Mouse (Mus musculus): ENCODE data around the gene Zfand3. TPM values are rescaled to one million over a fixed set of nuclear protein-coding genes. Genes with fewer than 3 reads are reported as not detected.
A peak's percentile ranks its signal among the peaks of the same experiment; 100 is the strongest.

The Zfand3 gene
- total RNA-seq, 2 experiments from 2014 or later: 134 to 142 TPM

DNA sequence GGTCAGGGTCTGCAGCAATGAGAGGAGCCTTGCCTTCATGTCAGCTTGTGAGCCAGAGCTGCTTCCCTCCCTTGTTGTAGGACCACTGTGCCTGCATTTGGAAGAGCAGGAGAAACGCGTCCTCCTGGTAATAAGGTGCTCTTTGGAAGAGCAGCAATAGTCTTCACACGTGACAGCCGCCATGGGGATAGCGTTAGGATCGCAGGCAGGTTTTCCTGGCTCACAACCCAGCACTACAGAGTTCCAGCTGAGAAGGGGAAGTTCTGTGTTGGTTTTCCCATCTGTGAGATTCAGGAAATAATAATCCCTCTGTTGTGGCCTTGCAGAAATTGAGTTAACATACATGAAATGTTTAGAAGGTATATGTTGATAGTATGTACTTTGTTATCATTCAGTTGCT, 179.0 kb downstream of the Zfand3 start:
- intact Hi-C loops (cut with DNase I): no loop called here
- DNase-seq: no peak

DNA sequence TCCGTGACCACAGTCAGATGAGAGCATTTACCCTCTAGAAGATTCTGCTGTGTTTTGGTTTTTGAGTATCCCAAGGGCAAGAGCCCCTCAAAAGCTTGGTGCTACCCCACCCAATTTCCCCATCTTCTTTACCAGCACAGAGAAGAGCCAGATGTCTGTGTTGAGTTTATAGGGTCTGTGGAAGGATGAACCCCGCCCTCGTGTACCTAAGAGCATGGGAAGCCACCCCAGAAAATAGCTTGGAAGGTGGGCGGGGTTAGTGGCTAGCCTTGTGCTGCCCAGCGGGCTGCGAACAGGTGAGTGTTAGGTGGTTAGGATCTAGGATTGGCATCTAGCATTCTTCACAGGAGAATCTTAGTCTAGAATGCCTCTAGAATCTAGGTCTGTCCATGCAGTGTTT, 182.6 kb downstream of the Zfand3 start:
- no peak for DNase-seq
- intact Hi-C loops (cut with DNase I): no loop called here

DNA sequence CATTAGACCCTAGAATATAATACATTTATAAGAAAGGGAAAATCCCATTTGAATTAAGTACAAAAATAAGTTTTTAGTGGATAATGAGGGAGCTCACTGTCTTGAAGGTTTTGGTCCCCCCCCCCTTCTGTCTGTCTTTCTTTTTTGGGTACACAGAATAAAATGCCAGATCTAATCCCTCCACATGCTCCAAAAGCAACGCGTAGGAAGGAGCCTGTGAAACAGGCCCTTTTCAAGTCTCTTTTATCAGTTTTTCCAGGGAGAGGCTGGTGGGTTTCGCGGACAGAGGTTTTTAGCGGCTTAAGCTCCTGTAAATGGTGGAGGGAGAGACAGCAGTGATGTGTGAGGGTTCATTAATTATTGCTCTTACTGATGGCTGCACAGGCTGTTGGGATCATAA, 183.0 kb downstream of the Zfand3 start:
- intact Hi-C loops (cut with DNase I): no loop called here
- DNase-seq: no peak

DNA sequence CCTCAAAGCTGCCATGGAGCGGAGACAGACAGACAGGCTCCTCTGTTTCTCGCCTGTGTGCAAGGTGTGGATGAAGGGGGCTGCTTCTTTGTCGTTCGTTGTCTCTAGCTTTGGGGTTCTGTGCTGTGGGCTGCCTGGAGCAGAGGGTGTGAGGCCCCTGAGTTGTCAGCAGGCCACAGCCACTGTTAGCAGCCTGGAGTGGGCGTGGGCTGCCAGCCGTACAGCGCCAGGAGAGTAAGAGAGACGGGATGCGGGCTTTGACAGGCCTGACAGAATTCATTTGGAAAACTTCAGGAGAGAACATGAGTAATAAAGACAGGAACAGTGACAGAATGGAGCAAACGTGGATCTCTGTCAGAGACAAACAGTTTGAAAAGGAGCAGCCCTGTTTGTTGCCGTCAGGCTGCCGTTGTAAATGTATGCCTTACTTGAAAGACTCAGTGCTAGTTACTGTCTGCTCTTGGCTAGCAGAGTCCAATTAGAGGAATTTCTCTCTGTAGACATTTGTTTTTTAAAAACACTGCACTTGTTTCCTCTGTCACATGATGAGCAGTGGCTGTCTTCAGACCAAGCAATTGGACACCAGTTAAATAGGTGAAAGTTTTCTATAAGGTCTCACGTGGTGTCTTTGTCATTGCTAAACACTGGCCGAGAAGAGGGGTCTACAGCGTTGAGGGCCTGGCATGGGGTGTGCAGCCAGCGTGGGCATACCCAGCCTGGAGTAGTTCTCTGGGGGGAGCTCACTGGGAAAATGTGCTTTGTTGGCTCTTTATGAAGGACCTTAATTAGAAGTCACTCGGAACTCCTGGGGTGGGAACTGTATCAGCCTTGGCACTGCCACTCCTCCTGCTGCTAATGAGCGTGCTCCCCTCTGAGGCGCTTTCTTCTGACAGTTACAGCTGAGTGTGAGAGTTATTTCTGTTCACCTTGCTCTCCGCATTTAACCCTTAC, 183.8 kb downstream of the Zfand3 start:
- intact Hi-C loops (cut with DNase I): loop anchor here (2.0 kb wide), 1 partner anchor 32 kb away; no protein-coding TSS in a partner anchor
- peak in 1 of 2 experiments; percentile 46 for DNase-seq

DNA sequence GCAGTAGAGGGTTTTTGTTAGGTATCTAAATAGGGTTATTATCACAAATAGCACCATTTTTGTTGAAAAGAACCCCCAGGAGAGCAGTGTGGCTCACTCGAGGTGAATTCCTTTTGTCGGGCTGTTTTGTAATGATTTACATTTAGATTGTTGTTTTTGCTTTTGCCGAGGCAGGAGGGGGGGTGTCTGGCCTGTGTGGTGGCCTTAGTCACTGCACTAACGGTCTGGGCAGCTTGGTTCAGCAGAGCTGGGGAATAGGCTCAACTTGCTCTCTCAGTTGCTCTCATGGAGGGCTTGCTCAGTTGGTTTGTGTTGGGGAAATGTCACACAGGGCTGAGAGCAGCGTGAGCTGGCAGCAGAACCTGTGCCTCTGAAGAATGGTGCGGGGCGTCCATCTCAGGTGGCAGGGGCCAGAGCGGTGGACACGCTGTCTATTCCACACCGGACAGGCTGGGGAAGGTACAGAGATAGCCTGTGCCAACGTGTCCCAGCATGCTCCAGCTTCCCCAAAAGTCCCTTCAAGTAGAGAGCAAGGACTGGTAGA, 186.6 kb downstream of the Zfand3 start:
- intact Hi-C loops (cut with DNase I): no loop called here
- DNase-seq: no peak

DNA sequence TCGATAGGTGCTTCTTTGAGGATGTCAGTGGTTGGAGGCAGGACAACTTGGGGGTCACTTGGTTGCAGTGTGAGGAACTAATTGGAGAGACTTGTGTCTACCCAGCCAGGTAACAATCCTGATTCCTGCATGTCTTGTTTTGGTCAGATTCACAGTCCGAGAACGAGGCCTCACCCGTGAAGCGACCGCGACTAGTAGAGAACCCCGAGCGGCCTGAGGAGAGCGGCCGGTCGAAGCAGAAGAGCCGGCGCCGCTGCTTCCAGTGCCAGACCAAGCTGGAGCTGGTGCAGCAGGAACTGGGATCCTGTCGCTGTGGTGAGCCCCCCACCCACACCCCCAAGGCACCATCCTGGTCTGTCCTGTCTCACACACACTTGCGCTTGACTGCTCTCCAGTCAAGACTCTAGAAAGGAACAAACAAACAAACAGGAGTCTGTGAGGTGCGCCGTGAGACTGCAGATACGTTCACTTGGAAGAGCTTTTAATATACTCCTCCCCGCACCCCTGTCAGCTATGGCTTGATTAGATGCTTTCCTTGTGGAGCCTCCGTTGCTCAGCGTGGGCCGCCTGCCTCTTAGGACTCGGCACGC, 188.0 kb downstream of the Zfand3 start:
- DNase-seq: no peak

DNA sequence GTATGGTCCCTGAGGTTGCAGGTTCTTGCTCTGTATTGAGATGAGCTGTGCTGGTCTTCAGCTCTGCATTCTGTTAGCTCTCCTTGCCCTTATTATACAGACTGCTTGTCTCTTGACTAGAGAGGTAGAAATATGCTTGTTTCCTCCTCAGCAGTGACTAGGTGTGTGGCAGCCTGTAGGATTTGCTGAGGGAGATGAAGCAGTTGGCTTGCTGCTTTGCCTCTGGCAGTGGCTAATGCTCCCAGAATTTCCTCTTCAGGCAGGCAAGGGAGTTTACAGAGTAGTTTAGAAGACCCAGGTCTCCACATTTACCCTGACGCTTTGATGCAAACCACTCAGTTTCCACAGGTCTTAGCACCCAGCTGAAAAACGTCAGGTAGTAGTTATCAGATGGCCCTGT, 189.1 kb downstream of the Zfand3 start:
- no peak for DNase-seq
- intact Hi-C loops (cut with DNase I): loop anchor here (2.0 kb wide), 1 partner anchor 79 kb away; no protein-coding TSS in a partner anchor

More for the DNA sequence above, 188.0 kb downstream of the Zfand3 start:
- intact Hi-C loops (cut with DNase I): no loop called here

DNA sequence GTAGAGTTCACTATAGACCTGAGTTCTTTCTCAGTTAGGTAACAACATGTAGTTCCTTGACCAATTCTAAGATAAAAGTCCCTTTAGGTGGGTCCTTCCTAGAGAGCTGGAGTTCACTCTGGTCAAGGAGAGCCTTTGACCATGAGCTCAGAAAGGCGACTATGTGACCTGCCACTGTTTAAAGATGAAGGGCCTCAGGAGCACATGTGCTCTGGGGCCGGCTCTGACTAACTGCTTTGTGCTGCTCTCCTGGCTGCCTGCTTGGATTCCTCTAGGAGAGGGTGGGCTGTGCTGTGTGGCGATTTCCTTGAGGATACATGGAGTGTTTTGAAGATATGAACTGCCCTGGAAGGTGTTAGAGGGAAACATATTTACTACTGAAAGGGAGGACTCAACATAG, 189.6 kb downstream of the Zfand3 start:
- intact Hi-C loops (cut with DNase I): loop anchor here (2.0 kb wide), 1 partner anchor 79 kb away; no protein-coding TSS in a partner anchor
- peak in 1 of 2 experiments; percentile 1 for DNase-seq

DNA sequence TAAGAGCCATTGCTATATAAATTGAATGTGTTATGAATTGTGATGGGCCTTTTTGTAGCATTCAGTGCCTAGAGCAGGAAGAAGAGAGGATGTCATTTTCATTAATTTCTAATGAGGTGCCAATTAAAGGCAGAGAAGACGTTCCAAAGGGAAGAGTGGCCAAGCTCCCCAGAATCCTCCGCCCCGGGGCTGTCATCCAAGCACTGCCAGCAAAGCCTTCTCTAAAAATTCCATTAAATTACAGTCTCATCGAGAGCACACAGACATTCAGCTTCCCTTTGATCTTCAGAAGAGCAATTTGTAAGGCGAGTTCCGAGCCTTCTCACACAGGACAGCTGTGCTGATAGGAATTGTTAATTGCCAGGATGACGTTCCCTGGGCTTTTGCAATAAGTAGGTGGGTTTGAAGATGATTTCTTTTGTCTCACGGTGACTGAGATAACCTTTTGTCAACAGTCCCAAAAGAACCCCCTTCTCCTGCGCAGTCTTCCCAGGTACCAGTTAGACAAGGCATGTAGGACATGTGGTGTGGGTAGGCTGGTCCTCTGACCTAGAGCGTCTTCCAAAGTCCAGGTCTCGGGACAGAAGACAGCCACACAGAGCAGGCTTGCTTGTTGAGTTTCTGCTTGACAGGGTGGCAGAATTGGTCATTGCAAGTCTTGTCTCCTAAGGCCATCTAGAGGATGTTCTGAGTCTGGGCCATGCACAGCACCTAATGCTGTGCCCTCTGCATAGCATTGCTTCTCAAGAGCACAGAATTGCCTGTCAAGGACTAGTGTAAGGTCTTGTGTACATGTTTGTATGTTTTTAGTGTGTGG, 190.3 kb downstream of the Zfand3 start:
- DNase-seq: peak in 1 of 2 experiments; percentile 6

DNA sequence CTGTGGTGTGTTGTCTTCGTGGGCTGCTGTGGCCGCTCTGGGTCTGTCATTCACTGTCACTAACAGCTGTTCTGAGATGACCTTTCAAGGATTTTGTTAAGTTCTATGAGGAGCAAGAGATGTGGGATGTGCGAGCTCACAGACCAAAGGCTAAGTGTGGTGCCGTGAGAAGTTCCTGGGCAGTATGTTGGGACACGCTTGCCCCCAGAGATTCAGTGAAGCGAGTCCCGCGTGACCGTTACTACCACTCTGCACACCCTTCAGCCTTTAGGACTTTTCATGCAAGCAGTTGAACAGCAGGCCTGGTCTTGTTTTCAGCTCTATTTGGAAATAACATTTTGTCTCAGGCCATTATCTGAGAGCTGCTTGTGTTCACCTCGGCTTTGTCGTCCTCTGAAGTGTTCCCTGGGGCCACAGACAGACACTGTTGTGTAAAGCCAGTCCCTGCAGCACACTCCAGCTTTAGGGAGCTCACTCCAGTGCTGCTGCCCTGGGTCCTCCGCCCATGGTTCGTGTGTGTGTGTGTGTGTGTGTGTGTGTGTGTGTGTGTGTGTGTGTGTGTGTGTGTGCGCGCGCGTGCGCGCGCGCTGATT, 191.2 kb downstream of the Zfand3 start:
- DNase-seq: peak in 1 of 2 experiments; percentile 12
- intact Hi-C loops (cut with DNase I): loop anchor here (2.0 to 5.0 kb wide), 3 partner anchors 81 to 308 kb away; no protein-coding TSS in a partner anchor

More for the DNA sequence above, 190.3 kb downstream of the Zfand3 start:
- intact Hi-C loops (cut with DNase I): loop anchor here (2.0 to 5.0 kb wide), 3 partner anchors 80 to 308 kb away; no protein-coding TSS in a partner anchor

DNA sequence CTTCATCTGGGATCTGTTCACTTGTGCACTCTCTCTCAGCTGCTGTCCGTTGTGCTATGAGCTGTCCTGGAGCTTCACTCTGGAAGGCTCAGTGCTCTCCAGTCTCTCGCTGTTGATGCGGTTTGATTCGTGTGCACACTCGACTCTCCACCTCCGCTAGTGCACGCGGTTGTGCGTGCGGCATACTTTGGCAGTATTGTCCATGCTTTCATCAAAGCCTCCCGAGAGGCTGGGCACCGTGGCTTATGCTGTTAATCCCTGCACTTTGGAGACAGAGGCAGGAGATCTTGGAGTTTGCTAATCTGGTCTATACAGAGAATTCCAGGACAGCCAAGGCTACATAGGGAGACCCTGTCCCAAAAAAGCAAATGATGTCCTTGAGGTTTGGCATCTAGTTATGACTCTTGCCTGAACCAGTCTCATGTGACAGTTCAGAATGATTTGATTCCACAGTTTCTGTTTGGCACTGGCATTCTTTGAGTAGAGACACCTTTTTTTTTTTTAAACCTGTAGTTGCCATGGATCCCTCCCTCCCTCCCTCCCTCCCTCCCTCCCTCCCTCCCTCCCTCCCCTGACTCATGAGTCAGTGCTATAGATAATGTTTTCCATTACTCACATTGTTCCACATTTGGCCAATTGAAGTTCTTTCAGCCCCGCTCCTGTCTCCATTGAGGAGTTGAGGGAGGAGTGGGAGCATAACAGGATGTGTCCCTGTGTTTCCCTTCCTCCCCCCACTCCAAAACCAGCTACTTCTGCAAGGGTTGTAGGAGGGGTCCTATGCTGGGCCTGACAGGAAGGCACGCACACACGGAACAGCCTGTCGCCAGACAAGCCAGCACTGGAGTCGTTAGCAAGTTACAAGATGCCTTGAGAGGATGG, 192.1 kb downstream of the Zfand3 start:
- peak; percentile 13 to 46 for DNase-seq
- intact Hi-C loops (cut with DNase I): loop anchor here (5.0 kb wide), 2 partner anchors 219 to 309 kb away; no protein-coding TSS in a partner anchor

DNA sequence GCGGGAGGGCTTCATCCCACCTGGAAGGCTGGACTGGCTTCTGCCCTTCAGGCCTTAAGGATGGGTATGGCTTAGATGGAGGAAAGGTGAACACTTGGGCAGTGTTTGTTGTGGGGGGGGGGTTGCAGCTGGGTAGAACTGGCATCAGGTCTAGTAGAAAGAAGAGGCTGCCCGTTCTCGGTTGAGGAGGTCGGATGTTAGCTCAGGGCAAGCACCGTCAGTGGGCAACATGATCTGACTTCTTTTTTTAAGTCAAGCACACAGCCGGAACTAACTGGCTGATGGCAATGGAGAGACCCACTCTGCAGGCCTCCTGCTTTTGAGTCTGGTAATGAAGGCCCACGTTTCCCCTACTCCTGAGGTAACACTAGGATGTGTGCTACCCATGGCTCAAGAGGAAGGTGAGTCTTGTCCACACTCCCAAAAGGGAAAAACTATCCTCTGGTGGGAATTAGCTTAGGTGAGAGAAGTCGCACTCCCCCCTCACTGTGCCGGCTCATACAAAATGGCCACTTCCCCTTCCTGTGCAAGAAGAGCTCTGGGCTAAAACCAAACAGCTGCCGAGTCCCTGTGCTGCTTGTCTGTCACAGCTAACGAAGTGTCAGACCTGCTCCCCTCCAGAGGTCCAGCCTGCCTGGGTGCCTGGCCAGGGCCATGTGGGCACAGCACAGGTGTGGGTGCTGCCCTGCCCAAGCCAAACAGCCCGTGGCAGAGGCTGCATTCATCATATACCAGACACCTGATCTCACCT, 192.9 kb downstream of the Zfand3 start:
- no peak for DNase-seq
- intact Hi-C loops (cut with DNase I): loop anchor here (5.0 kb wide), 2 partner anchors 220 to 310 kb away; no protein-coding TSS in a partner anchor

DNA sequence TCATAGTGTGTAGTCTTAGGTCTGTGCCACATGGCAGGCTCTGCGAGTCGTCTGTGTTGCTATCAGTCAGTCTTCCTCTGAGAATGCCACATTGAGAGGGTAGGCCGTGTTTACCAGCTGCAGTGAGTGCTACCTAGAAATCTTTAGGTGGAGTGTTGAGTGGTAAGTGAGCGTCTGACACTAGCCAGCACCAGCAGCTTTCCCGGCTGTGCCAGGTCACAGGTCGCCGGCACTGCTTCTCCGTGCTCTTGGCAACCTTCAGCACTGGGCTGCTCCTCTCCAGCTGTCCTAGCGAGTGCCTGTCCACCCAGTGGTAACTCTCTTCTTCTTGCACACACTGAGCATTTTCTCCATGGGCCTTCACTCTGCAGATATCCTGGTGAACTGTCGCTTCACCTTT, 193.9 kb downstream of the Zfand3 start:
- DNase-seq: no peak
- intact Hi-C loops (cut with DNase I): loop anchor here (5.0 kb wide), 2 partner anchors 221 to 311 kb away; no protein-coding TSS in a partner anchor

DNA sequence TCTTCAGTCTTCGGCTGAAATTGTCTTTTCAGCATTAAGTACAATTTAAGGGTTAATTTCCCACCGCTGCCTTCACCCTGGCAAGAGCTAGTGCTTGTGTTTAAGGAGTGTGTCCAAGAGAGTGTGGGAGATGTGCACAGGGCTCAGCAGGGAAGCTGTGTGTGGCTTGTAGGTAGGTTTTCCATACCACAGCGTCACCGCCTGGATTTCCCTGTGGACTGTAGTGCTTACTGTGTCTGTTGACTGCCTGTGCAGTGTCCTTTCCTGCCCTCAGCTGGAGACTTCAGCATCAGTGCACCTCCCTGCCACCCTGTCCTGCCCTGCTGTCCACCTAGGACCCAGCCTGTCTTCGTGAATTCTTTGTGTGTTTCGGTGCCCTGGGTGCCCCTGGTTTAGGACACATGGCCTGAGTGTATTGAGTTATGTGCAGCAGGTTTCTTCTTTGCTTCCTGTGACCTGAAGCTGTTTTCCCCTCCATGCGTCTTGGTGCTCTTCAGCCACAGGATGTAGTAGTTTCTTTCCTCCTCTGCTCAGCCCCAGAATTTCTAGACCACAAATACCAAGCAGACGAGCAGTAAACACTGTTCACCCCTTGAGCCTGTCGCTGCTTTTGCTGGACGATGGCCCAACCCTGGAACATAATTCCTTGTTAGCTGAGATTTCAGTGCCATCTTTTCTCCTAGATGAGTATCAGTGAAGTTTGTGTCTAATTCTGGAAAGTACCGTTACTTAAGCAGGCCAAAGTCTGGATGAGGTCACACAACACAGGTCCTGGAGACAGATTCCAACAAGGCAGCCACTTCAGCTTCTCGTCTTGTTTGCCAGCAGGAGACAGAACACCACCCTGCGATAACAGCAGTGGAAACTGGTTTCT, 195.1 kb downstream of the Zfand3 start:
- no peak for DNase-seq
- intact Hi-C loops (cut with DNase I): loop anchor here (5.0 kb wide), 2 partner anchors 222 to 312 kb away; no protein-coding TSS in a partner anchor

DNA sequence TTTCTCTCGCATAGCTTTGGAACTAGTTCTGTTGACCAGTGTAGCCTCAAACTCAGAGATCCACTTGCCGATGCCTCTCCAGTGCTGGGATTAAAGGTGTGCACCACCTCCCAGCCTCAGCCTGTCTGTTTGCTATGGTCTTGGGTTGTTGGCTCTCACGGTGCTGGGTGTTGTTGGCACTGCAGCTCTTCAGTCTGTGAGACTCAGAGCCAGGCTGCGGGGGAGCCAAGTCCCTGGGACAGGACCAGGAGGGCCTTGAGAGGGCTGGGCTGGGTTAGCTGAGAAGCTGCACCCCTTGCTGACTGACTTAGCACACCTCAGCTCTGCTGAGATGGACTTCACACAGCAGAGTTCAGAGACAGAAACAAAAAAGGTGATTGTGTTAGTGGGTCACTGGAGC, 195.8 kb downstream of the Zfand3 start:
- intact Hi-C loops (cut with DNase I): no loop called here

DNA sequence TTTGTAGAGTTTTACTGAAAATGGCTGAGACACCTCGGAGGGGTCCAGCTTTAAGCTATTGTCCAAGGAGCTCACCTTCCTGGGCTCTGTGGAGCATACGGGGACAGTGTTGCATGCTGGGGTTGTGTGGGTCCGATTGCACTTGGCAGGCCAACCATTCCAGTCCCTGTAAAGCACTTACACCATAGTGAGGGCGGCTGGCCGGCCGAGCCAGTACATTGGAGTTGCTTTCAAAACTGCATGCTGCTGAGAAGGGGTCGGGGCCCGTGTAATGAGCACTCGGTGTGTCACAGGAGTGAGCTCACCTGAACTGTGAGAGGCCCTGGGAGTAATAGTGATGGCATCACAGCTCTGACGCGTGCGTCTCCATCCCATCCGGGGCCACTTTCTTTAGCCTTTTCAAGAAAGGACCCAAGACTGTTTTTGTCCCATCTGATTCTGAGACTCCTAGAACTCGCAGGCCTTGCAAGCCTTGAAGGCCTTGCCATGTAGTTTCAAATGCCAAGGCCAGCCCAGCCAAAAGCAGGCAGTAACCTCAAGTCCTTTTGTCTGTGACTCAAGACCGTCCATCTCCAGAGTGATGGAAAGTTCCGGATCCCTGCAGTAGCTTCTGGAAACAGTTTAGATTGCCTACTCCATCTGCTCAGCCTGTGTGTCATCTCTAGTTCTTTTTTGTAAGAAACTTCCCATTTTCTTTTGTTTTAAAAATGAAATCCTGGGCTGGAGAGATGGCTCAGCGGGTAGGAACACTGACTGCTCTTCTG, 200.7 kb downstream of the Zfand3 start:
- intact Hi-C loops (cut with DNase I): no loop called here
- no peak for DNase-seq

More for the DNA sequence above, 195.8 kb downstream of the Zfand3 start:
- DNase-seq: no peak
